Mouse (Mus musculus) adipocyte (in vitro differentiated cells): ENCODE results near the gene Prkag2.
"Not testable (repeated sequence)": the region's sequence is repeated elsewhere in the genome, so short reads cannot be mapped to it uniquely, and the experiment has no call there.

ENCODE experiments used
- DNase-seq: peaks from one replicate; pipeline ENCODE4 v3.0.0-alpha.2; 2016; ENCODE audit warnings: low spot score

Prkag2 gene

GRCm38 (mm10) chr5:24869796-24870289, 230.6 kb downstream of the Prkag2 start:
- no peak for DNase-seq

GRCm38 (mm10) chr5:24863804-24864203, 236.6 kb downstream of the Prkag2 start:
- no peak for DNase-seq

GRCm38 (mm10) chr5:24861449-24861930, 239.0 kb downstream of the Prkag2 start:
- no peak for DNase-seq

- DNase-seq, result peak; percentile 50
Measured at GRCm38 (mm10) chr5:24860635-24861448, 239.6 kb downstream of the Prkag2 start.

- no peak for DNase-seq
Measured at GRCm38 (mm10) chr5:24859771-24860540, 240.5 kb downstream of the Prkag2 start.

GRCm38 (mm10) chr5:24854827-24855600, 245.4 kb downstream of the Prkag2 start:
- no peak for DNase-seq

- peak; percentile 76 for DNase-seq
Measured at GRCm38 (mm10) chr5:24854256-24854655, 246.2 kb downstream of the Prkag2 start.

GRCm38 (mm10) chr5:24848261-24848660, 252.2 kb downstream of the Prkag2 start:
- DNase-seq, result not testable (repeated sequence)

GRCm38 (mm10) chr5:24843841-24844240, 256.6 kb downstream of the Prkag2 start:
- DNase-seq, result no peak

GRCm38 (mm10) chr5:24843103-24843475, 257.4 kb downstream of the Prkag2 start:
- no peak for DNase-seq

- peak; percentile 100 for DNase-seq
Measured at GRCm38 (mm10) chr5:24842274-24843102, 258.0 kb downstream of the Prkag2 start, which contains the start of gene Rheb. TSS of gene Rheb (minus strand) at chr5:24842624.

GRCm38 (mm10) chr5:24841662-24842273, 258.7 kb downstream of the Prkag2 start:
- peak; percentile 50 for DNase-seq

- DNase-seq, result peak; percentile 79
Measured at GRCm38 (mm10) chr5:24840975-24841431, 259.4 kb downstream of the Prkag2 start.

GRCm38 (mm10) chr5:24834491-24834890, 266.0 kb downstream of the Prkag2 start:
- DNase-seq, result no peak

GRCm38 (mm10) chr5:24831912-24832311, 268.5 kb downstream of the Prkag2 start:
- DNase-seq, result no peak

GRCm38 (mm10) chr5:24828446-24828845, 272.0 kb downstream of the Prkag2 start:
- no peak for DNase-seq

GRCm38 (mm10) chr5:24827173-24827572, 273.3 kb downstream of the Prkag2 start:
- no peak for DNase-seq

- DNase-seq, result no peak
Measured at GRCm38 (mm10) chr5:24826056-24826770, 274.2 kb downstream of the Prkag2 start.

GRCm38 (mm10) chr5:24825365-24826055, 274.9 kb downstream of the Prkag2 start:
- DNase-seq, result no peak
